Mouse (Mus musculus) hindbrain, postnatal 0 days (tissue): ENCODE measurements around the gene Ankra2. TPM values are rescaled to one million over a fixed set of nuclear protein-coding genes. Genes with fewer than 3 reads are reported as not detected.

Experiments used
- ATAC-seq: fragments of 200-750 bp; cut with Nextera tagmentation; 2 replicates; pipeline ENCODE4 v1.8.0; 2017; ENCODE audit warnings: mild to moderate bottlenecking, moderate TSS enrichment, moderate library complexity
- DNase-seq: peaks from one replicate; pipeline ENCODE4 v3.0.0-alpha.2; 2015; ENCODE audit warnings: low spot score
- H3K27ac ChIP-seq: fragments of 300-500 bp; sonication (generic); 2 replicates; pipeline ENCODE4 v1.5.1; 2014; ENCODE audit warnings: mild to moderate bottlenecking
- H3K27me3 ChIP-seq: fragments of 300-500 bp; sonication (generic); 2 replicates; pipeline ENCODE4 v1.6.1; 2014; ENCODE audit warnings: low read length, mixed read lengths; ENCODE audit not compliant: insufficient read depth
- H3K36me3 ChIP-seq: fragments of 300-500 bp; sonication (generic); 2 replicates; pipeline ENCODE4 v1.6.1; 2014; ENCODE audit warnings: low read length, mixed read lengths; ENCODE audit not compliant: insufficient read depth
- H3K4me1 ChIP-seq: fragments of 300-500 bp; sonication (generic); 2 replicates; pipeline ENCODE4 v1.6.1; 2014; ENCODE audit warnings: antibody characterized with exemption, low read length, mixed read lengths; ENCODE audit not compliant: insufficient read depth
- H3K4me2 ChIP-seq: fragments of 300-500 bp; sonication (generic); 2 replicates; pipeline ENCODE4 v1.6.1; 2014; ENCODE audit warnings: low read depth, mild to moderate bottlenecking, low read length, moderate library complexity, mixed read lengths
- H3K4me3 ChIP-seq: fragments of 300-500 bp; sonication (generic); 2 replicates; pipeline ENCODE4 v1.5.1; 2014; ENCODE audit warnings: low read length
- H3K9ac ChIP-seq: fragments of 300-500 bp; sonication (generic); replicated peaks from 2 replicates; pipeline ENCODE4 v1.6.1; 2014; ENCODE audit warnings: mild to moderate bottlenecking, low read length, moderate library complexity, mixed read lengths
- H3K9me3 ChIP-seq: fragments of 300-500 bp; sonication (generic); 2 replicates; pipeline ENCODE4 v1.6.1; 2016; ENCODE audit warnings: low read length, mixed read lengths
- CTCF ChIP-seq: IDR thresholded peaks from 2 replicates; pipeline ENCODE4 v1.5.1; 2016; ENCODE audit warnings: antibody characterized with exemption, control low read depth, low read depth
- WGBS: fragments of 180-500 bp; shearing (Covaris S2); extraction: QIAGEN DNeasy Blood & Tissue Kit; methylation state at CpG from one replicate; pipeline ENCODE4 v1.1.7; 2014; 5-methylcytosine and 5-hydroxymethylcytosine counted together
- polyA plus RNA-seq: library from polyadenylated mRNA; unstranded; fragments of >200 nt; fragmentation: Nextera tagmentation; extraction: Ambion mirVana; gene quantifications from 2 replicates; pipeline ENCODE4 v1.2.1, GENCODE M21; 2015
- total RNA-seq: library from RNA; depleted of rRNA; stranded (reverse); fragments of >200 nt; gene quantifications from 2 replicates; pipeline ENCODE4 v1.2.3, GENCODE M21; 2014

The Ankra2 gene
- total and polyA plus RNA-seq, 2 experiments from 2014 or later, result 66.8 to 80.3 TPM

DNA sequence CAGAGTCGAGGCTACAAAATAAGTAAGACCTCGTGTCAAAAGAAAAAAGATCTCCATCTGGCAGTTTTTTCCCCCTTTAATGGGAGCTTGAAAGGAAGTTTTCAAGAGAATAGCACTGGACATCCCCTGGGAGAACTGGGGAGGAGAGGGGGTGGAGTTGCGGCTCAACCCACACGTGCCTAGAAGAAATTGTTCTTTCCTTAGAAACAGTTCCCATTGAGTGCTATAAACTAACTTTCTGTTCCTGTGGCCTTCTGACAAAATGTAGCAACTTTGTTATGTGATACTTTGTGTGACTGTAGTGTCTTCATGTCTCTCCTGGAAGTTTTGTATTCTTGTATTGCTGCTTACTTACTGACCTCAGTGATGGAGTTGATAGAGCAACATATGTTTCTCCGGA, 1.2 kb downstream of the Ankra2 start:
- no peak for ATAC-seq

GRCm38 (mm10) chr13:98274023-98274422, 11.1 kb downstream of the Ankra2 start:
- H3K36me3 ChIP-seq, result peaks cover 51% of the 10 kb centered on the region

More for the DNA sequence above, 1.2 kb downstream of the Ankra2 start:
- peak overlapping the region; percentile 94; the same call in 1 of the 2 replicates for H3K9ac ChIP-seq
- no peak for DNase-seq
- no peak overlapping the region for H3K27ac ChIP-seq
- peaks cover 7% of the 10 kb centered on the region; the same call in 1 of the 2 replicates for H3K36me3 ChIP-seq
- WGBS, result 19% methylated on average over 5 of the region's 5 CpGs
- no peak for TF ChIP-seq CTCF
- H3K4me3 ChIP-seq, result peak overlapping the region; percentile 98
- no peaks in the 10 kb centered on the region for H3K9me3 ChIP-seq
- H3K4me2 ChIP-seq, result peak overlapping the region; percentile 94
- H3K4me1 ChIP-seq, result peaks cover 16% of the 10 kb centered on the region; the same call in 1 of the 2 replicates
- H3K27me3 ChIP-seq, result no peaks in the 10 kb centered on the region

DNA sequence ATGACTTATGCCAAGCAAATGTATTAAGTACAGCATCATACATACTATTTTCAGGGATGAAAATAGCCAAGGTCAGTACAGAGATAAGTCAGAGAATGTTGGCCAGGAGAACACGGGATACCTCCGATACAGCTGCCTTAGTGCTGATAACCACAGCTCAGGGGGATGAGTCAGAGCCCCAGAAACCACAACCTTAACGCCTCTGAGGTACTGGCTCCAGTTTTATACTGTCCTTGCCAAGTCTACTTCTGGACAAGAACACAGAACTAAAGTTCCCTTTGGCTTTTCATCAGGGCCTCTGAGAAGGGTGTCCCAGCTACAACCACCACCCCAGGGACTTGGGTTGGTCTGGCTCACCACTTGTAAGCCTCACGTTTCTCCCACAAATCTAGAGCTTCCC, 12.8 kb downstream of the Ankra2 start:
- Histone ChIP-seq H3K9me3 (no peaks in the 10 kb centered on the region), H3K27me3 (no peaks in the 10 kb centered on the region), H3K27ac (no peak overlapping the region), H3K9ac (no peak overlapping the region), H3K4me2 (no peak overlapping the region), H3K36me3 (peaks cover 51% of the 10 kb centered on the region), H3K4me3 (no peak overlapping the region), H3K4me1 (no peaks in the 10 kb centered on the region)
- no peak for DNase-seq
- no peak for ATAC-seq
- no peak for TF ChIP-seq CTCF
- WGBS, result 94% methylated on average over 4 of the region's 4 CpGs

More at GRCm38 (mm10) chr13:98274023-98274422, 11.1 kb downstream of the Ankra2 start:
- WGBS, result 92% methylated on average over 9 of the region's 9 CpGs
- Histone ChIP-seq H3K27ac (no peak overlapping the region), H3K27me3 (no peaks in the 10 kb centered on the region), H3K9ac (no peak overlapping the region), H3K9me3 (no peaks in the 10 kb centered on the region), H3K4me2 (no peak overlapping the region), H3K4me1 (no peaks in the 10 kb centered on the region), H3K4me3 (no peak overlapping the region)
- no peak for ATAC-seq
- TF ChIP-seq CTCF, result no peak
- no peak for DNase-seq

GRCm38 (mm10) chr13:98276253-98276652, 13.4 kb downstream of the Ankra2 start:
- no peak for DNase-seq
- no peak for TF ChIP-seq CTCF
- Histone ChIP-seq H3K4me3 (no peak overlapping the region), H3K27me3 (no peaks in the 10 kb centered on the region), H3K4me1 (no peaks in the 10 kb centered on the region), H3K9me3 (no peaks in the 10 kb centered on the region), H3K4me2 (no peak overlapping the region), H3K9ac (no peak overlapping the region), H3K27ac (no peak overlapping the region), H3K36me3 (peaks cover 47% of the 10 kb centered on the region)
- WGBS, result 90% methylated on average over 7 of the region's 7 CpGs
- ATAC-seq, result no peak

- Histone ChIP-seq H3K4me1 (no peaks in the 10 kb centered on the region), H3K4me2 (no peak overlapping the region), H3K36me3 (peaks cover 35% of the 10 kb centered on the region), H3K4me3 (no peak overlapping the region), H3K27me3 (no peaks in the 10 kb centered on the region), H3K9me3 (no peaks in the 10 kb centered on the region), H3K27ac (no peak overlapping the region), H3K9ac (no peak overlapping the region)
- ATAC-seq (no peak), DNase-seq (no peak)
- TF ChIP-seq CTCF, result no peak; the same call in 1 of the 2 replicates
- 81% methylated on average over 2 of the region's 2 CpGs for WGBS
Measured at GRCm38 (mm10) chr13:98277501-98277900, 14.6 kb downstream of the Ankra2 start.

DNA sequence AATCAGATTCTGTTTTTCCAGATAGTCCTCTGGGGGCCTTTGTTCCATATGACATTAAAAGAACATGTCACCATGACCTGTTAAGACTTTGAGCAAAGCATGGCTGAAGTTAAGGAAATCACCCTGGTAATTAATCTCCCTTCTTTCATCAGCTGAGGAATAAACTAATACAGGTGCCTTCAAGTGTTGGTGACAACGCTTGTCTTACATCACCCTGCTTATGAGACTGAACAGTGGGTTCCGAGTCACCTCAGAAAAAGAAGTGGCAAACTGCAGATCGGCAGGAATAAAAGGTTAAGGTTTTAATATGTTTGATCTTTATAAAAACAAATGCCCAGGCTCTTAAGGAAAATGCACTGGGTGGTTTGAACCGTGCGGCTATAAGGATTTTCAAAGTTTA, 16.8 kb downstream of the Ankra2 start, which contains the start of gene Gm21976:
Gm21976 (plus strand) TSS at position 202 of the 400 bp plus-strand sequence.
- DNase-seq (no peak), ATAC-seq (no peak)
- Histone ChIP-seq H3K9me3 (no peaks in the 10 kb centered on the region), H3K4me3 (no peak within 1 kb of the TSS), H3K36me3 (peaks cover 16% of the 10 kb centered on the region; the same call in 1 of the 2 replicates), H3K27me3 (no peaks in the 10 kb centered on the region), H3K4me1 (no peaks in the 10 kb centered on the region), H3K27ac (no peak within 1 kb of the TSS), H3K9ac (no peak within 1 kb of the TSS), H3K4me2 (no peak within 1 kb of the TSS)
- WGBS, result 88% methylated on average over 5 of the region's 5 CpGs
- no peak for TF ChIP-seq CTCF

DNA sequence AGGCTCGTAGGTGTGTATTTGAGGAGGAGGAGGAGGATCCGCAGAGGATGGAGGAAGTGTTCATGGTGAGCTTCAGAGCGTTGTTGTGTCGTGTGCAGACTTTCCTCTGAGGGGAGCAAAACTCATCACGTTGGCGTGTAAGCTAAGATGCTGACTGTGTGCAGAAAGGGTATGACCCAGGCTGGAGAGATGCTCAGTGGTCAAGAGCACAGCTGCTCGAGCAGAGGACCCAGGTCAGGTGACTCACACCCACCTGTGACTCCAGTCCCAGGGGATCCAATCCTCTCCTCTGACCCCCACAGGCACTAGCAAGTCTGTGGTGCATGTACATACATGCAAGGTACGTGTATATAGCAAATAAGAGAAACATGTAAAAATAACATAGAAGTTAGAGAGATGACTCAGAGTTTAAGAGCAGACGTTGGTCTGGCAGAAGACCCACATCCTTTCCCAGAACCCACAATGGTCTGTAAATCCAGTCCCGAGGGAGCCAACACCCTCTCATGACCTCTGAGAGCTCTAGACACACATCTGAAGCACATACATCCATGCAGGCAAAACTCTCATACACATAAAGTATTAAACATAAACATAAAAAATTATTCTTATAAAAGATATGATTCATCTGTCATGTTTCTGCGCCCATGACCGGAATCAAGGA, 18.2 kb downstream of the Ankra2 start:
- H3K9ac ChIP-seq, result no peak overlapping the region
- H3K9me3 ChIP-seq, result no peaks in the 10 kb centered on the region
- no peaks in the 10 kb centered on the region for H3K27me3 ChIP-seq
- ATAC-seq (no peak), DNase-seq (no peak)
- no peak overlapping the region for H3K27ac ChIP-seq
- no peaks in the 10 kb centered on the region for H3K4me1 ChIP-seq
- no peak overlapping the region for H3K4me2 ChIP-seq
- TF ChIP-seq CTCF, result no peak
- 80% methylated on average over 12 of the region's 12 CpGs for WGBS
- H3K4me3 ChIP-seq, result no peak overlapping the region
- H3K36me3 ChIP-seq, result 0 out of 2 replicates have a peak, but pooled peaks cover 1% of the 10 kb centered on the region
